Mouse (Mus musculus) kidney, postnatal 25 days (tissue): ENCODE measurements around the gene Mroh2a.

Source experiments
- DNase-seq, 2 experiments: peaks; one replicate each; pipeline ENCODE4 v3.0.0; 2021; ENCODE audit warnings: mixed read lengths in 2 of 2

Gene Mroh2a

DNA sequence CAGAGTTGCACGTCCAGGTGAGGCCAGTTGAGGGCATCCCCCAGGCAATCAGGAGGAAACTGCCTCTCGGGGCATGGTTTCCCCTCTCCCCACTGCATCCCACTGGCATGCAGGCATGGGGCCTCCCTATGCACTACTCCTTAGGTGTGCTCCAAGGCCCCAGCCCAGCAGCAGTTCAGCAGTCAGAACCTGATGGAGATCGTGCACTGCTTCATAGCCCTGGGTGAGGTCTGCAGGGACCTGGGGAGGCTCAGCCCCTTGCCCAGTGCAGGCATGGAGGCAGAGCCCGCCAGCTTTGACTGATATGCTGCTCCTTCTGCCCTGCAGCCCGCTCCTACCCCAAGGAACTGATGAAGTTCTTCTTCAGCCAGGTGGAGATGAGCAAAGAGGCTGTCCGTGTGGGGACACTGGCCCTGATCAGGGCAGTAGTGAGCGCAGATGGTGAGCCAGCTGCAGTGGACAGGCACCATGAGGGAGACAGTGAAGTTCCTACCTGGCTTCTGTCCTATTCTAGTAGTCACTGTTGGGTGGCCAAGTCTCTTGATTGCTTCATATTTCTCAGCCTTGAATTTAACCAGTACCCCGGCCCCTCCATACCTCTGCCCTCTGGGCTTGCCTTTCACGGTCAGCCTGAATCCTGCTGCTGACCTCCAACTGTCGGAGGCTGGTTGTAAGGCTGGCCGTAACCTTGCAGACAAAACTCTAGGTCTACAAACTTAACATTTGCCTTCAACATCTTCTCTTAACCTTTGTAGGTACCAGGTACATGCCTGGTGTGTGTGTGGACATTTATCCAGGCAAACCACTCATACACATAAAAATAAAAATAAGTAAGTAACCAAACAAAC is 8.5 kb downstream of the Mroh2a start:
- DNase-seq, result peak in 1 of 2 experiments; percentile 54

DNA sequence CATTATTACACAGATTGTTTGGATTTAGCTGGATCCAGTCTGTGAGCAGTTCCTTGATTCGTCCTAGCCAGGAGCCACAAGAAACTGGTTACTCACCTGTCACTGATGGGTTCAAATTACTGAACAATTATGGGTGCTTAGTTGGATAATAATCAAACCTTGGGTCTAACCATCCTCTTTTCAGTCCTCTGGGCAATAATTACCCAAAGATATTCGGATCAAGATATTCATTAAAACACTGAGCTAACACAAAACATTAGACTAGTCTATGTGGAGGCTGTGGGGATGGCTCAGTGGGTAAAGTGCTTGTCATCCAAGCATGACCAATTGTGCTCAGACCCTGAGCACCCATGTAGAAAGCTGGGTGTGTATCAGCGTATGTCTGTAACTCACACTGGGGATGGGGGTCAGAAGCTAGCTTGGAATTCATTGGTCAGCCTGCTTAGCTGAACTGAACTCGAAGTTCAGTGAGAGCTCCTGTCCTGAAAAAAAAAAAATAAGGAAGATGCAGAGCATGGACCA is 9.2 kb downstream of the Mroh2a start:
- peak in 1 of 2 experiments; percentile 70 for DNase-seq

DNA sequence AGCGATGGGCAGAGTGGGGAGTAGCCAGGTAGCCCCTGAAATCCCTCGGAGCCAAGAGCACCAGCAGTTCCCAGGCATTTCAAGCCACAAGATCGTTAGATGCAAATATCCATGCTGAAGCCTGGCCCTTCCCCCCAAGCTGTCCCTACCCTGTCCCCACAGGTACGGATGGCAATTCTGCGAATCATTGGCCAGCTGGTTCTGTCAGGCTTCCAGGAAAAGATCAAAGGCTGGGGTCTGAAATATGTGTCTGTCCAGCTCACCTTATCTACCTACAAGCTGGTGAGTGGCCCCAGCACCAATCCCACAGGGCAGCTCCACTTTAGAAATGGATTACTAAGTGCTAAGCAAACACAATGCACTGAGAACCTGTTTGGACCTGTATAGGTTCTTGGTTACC is 10.5 kb downstream of the Mroh2a start:
- peak in 1 of 2 experiments; percentile 57 for DNase-seq

DNA sequence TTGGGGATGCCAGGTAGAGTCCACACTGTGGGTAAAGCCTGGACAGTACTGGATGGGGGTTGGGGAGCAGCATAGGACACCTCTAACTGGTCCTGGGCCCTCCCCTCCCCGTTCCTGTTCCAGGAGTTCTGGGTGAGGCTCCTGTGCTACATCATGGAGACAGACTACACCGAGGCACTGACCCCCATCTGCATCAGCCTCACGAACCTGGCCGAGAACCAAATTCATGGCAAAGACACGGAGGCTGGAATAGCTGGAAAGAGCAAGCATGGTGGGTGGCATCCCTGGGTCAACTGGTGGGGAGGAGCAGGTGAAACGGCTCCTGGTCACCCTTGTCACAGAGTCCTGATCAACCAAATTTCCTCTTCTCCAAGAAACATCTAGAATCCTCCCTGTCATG is 12.0 kb downstream of the Mroh2a start:
- DNase-seq, result peak in 1 of 2 experiments; percentile 60

DNA sequence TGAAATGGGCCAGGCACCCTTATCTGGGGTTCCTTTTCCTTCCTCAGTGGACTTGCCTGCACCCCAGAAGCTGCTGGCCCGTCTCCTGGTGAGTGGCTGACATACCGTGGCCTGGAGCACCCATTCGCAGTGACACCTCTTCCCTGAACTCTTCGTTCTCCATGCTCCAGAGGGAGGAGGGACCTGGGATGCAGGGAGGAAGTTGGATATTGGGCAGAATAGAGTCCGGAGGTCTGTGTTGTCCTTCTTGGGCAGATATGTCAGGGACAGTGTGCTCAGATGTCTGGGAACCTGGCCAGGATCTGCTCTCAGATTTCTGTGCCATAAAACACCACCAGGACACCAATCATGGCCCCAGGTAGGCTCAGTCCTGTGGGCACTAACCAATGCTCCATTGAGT is 13.3 kb downstream of the Mroh2a start:
- DNase-seq, result peak in 1 of 2 experiments; percentile 64

DNA sequence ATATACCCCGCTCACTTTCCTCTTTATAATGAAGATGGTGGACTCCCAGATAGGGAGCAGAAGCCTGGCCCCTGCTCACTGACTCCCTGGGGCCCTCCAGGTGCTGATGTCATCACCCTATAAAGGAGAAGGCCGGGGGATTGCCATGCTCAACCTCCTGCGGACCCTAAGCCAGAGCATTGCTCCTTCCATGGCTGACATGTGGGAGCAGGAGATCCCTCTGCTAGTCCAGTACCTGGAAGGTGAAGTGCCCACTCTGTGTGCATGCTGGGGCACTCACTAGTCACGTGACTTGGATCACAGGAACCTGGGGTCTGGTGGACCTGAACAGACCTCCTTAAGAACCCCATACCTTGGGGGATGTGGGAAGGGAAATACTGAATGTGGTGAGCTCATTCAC is 13.8 kb downstream of the Mroh2a start:
- DNase-seq, result peak in 1 of 2 experiments; percentile 59

DNA sequence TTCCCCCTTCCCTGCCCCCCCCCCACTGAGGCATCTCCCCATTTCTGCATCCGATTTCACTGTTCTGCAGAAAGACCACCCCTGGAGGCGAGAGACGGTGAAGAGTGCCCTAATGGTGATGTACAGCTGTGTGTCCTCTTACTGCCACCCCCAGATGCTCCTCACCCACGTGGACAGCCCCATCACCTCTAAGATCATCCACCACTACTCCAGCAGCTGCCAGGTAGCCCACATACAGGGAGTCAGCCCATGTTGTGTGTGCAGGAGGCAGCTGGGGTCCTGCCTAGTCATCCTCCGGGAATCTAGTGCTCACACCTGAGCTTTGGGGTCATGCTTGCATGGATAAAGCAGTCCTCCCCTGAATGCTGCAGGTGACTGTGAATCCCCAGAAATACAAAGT is 17.1 kb downstream of the Mroh2a start:
- DNase-seq, result peak in 1 of 2 experiments; percentile 51

DNA sequence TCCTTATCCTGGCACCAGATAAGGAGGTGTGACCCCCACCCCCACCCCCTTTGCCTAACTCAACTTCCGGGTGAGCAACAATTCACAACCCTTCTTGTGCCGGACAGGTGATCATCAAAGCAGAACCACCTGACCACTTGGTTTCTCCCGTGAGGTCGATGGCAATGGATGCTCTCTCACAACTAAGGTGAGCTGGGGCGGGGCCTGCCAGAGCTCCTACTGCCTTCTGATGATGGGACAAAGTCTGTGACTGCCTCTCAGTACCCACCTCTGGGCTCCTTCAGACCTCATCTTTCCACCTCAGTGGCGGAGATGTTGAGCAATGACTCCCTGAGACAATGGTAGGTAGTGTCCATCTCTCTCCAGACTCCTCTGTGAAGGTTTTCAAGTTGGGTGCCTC is 19.1 kb downstream of the Mroh2a start:
- peak in 1 of 2 experiments; percentile 59 for DNase-seq

DNA sequence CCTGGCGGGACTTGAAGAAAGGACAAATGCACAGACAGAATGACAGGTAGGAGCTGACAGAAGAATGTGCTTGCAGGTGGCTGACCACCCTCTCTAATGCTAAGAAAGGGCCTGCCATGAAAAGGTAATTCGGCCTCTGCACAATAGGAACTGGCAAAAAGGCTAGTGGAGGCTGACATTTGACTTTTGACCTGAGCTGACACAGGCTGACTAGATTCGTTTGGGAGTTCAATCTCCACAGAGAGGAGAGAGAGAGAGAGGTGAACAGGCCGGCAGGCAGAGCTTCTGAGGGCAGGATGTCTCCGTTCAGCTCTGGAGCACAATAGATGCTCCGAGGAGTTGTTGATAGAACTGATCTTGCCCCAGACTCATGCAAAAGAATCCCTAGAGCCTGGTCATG is 19.6 kb downstream of the Mroh2a start:
- DNase-seq, result no peak

DNA sequence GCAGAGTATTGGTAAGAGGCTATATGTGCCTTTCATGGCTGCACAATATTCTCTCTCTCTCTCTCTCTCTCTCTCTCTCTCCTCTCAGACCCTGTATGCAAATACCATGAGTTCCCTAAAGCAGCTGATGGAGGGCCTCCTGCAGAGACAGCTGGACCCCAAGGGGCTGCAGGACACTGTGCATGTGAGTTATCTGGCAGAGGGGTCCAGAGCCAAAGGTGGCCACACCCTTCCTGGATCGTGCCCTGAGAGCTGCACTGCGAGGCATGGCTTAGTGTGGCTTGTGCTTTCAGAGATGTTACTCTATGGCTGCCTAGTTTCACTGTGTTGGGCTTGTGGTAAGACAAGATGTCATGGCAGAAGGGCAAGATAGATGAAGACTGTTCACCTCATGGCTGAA is 20.9 kb downstream of the Mroh2a start:
- DNase-seq, result no peak

DNA sequence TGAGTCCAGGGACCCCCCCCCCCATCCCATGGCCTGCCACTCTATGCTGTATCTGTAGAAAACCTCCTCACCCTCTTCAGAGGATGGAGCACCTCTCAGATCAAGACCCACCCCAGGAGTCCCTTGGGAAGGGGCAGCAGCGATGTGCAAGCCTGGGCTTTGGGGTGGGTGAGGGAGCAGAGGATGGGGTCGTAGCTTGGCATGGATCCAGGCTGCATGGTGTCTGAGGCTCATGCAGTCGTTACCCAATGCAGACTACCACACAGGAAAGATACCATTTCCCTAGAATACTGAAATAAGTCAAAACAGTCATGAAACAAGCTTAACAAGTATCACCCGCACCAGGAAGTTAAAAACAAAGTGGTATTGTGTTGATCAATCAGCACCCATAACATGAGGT is 21.9 kb downstream of the Mroh2a start:
- DNase-seq, result no peak

DNA sequence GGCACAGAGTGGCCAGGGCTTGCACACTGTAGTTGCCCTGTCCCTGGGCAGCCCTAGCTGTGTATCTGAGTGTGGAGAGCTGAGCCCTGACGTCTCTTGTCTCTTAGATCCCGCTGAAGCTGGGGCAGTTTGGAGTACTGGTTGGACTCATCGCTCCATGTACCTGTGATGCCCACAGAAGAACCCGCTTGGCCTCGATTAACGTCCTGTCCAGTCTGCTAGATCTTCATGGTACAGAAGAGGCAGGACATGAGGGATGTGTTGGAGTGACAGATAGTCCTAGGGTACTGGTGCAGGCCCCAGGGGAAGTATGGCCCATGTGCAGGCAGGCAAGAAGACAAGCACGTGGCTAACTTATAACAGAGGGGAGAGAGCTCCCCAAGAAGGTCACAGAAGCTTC is 22.8 kb downstream of the Mroh2a start:
- no peak for DNase-seq

DNA sequence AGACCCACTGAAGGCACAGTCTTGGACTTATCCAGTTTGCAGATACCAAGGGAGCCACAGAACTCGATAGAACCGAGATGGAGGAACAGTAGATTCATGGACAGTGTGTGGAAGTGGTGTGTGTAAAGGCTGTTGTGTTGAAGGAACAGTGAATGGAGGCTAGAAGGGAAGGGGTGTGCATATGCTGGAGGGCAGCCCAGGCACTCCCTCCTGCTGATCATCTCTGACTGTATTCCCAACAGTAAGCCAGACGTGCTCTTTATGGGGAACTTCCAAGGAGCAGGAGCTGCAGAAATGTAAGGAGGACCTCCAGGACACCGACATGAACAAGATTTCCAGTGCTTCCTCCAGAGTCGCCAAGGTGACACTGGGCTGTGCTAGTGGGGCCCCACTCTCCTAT is 23.2 kb downstream of the Mroh2a start:
- DNase-seq, result no peak

DNA sequence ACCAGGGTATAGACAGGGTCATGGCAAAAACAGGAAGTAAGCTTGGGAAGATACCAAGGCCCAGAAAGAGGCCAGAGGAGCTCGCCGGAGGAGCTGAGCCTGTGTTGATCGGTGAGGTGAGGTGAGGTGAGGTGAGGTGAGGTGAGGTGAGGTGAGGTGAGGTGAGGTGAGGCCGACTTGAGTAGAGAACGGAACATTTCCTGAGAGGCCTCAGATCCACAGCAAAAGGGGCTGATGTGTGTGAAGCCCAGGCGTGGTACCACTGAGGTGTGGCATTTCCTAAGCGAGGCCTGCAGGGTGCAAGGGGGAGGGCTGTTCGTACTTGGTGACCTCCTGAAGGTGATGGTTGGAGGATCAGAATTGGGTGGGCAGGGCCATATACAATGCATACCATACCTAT is 26.3 kb downstream of the Mroh2a start:
- no peak for DNase-seq

DNA sequence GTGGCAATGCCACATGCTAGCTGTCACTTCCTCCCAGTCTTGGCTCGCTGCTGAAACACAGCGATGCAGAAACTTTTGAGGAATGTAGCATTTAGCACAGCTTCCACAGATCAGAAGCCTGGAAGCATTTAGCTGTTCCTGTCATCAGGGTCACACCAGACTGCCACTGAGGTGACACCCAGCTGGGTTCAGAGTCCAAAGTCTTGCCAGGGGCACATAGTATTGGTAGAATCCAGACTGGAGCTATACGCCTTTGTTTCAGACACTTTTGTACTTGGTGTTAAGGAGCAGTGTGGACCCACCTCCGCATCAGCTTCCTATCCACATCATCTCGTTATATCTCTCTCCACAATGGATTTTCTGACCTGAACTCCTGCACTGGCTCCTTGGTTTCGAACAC is 26.8 kb downstream of the Mroh2a start:
- no peak for DNase-seq

DNA sequence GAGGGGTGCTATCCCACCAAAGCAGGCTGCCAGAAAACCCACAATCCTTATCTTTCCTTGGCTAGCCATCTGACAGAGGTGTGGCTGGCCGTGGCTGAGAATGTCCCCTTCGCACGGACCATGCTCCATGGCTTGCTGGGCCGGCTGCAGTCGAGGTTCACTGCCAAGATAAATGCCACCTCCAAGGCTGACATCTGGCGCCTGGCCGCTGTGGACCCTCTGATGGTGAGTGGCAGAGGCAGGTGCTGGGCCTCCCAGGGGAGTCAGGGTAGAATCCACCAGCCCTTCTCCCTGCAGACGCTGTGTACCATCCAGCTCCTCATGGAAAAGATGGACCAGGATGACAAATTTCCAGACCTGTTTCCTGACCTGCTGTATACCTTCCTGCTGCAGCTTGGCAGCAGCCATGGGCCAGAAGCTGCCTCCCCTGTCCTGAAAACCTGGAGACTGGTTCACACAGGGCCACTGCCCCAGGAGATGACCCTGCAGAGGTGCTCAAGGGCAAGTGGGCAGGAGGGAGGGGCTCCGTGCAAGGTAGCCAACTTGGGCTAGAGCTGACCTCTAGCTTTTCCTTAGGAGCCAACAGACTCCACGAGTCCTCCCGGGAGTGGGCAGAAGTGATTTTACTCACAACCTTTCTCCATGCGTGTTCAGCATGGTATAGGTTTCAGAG is 28.1 kb downstream of the Mroh2a start:
- DNase-seq, result no peak

DNA sequence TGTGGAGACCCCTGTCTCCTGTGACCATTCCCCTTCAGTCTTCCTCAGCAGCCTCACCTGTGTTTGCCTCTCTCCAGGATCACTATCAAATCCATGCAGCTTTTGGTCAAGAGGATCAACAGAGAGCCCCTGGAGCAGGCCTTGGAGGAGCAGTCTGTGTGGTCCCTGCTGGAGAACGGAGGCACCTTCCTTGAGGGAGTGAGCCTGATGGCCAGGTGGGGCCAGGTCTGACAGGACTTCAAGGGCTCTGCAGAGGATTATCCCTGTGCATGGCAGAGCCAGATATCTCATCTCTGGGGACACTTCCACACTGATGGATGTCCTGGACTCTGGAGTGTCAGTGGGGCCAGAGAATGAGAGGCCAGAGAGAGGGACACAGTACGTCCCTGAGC is 28.7 kb downstream of the Mroh2a start:
- DNase-seq, result no peak

DNA sequence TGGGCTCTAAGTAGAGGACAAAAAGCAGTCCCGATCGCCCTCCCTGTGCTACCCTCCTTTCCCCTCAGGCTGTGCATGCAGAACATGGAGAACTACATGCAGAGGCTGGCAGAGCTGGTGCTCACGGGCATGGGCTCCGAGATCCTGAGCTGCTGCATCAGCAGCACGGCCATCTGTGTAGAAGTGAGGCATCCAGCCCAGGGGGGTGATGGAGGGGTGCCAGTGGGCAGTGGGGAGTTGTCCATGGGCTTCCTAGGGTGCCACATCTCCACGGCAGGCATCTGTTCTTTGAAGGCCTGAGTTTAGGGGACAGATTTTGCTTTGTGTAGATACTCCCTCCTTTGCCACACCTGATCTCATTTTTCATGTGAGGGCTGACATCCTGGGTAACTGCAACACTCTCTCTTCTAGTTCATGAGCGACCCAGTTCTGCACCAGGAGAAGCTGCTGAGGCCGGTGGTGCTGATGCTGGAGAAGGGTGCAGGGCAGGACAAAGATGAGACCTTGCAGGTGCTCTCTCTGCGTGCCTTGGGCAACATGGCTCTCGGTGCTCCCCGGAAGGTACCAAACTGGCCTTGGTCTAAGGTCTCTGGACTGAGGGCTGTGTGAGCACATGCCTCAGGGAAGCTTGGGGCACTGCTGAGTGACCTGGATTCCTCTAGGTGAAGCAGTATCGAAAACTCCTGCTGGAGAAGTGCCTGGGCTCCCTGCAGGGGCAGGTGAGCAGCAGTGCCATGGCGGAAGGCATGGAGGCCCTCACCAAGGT is 29.4 kb downstream of the Mroh2a start:
- DNase-seq, result no peak

DNA sequence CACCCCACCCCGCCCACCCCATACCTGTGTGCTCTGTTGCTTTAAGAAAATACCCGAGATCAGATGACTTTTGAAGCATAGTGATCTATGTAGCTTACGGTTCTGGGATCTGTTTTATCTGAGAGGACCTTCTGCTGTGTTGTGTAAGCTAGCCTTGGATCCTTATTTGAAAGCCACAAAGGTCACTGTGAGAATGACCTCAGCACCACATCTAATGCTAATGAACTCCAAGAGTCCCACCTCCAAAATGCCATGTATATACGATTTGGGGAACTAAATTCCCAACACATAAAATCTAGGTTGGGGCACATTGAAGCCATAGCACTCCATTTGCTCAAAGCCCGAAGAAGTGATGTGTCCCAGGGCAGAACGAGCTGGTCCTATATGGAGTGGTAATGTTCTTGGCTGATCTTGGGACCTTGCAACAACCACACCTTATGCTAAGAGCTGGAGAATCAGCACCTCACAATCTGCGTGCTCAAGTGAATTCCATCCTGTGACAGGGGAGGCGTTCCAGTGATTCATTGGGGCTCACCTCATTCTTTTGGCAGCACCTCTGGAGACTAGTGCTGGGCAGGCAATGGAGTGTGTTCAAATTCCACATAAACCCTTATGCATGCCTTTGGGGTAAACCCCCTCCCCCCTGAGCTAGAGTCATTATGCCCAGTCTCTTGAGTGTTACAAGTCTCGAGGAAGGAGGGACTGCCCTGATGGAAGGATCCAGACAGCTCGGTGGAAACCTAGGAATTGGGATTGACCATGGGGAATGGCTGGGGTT is 30.3 kb downstream of the Mroh2a start:
- no peak for DNase-seq

DNA sequence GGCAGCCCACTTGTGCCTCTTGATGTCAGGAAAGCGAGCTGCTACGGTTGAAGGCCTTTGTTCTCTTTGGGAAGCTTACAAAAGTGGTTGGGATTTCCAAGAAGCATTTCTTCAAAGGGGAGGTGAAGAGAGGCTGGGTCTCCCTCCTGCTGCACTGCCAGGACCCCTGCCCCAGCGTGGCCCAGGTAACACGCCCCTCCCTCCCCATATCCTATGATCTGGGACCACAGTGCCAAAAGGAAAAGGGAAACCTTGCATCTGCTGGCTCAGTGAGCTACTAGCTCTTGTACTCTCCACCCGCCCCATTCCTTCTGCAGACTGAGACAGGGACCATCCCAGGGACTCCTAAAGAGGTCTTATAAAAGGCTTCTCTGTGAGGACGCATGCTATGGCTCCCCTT is 30.9 kb downstream of the Mroh2a start:
- DNase-seq, result no peak

DNA sequence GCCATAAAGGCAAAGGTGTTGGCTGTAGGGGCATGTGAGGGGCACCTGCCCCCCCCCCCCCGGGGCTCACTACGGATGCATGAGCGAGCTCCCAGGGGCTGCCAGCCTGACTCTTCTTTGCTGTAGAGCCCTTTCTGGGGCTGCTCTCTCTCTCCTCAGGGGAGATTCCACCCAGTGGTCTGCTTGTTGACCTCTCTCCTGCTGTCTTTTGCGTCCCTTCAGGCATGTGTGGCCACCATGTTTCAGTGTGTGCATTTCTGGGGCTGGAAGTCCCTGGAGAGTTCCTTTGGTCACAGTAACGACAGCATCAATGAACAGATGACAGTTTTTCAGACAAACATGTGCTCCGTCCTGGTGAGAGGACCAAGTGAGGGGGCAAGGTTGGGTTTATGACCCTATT is 31.6 kb downstream of the Mroh2a start:
- DNase-seq, result peak in 1 of 2 experiments; percentile 50

DNA sequence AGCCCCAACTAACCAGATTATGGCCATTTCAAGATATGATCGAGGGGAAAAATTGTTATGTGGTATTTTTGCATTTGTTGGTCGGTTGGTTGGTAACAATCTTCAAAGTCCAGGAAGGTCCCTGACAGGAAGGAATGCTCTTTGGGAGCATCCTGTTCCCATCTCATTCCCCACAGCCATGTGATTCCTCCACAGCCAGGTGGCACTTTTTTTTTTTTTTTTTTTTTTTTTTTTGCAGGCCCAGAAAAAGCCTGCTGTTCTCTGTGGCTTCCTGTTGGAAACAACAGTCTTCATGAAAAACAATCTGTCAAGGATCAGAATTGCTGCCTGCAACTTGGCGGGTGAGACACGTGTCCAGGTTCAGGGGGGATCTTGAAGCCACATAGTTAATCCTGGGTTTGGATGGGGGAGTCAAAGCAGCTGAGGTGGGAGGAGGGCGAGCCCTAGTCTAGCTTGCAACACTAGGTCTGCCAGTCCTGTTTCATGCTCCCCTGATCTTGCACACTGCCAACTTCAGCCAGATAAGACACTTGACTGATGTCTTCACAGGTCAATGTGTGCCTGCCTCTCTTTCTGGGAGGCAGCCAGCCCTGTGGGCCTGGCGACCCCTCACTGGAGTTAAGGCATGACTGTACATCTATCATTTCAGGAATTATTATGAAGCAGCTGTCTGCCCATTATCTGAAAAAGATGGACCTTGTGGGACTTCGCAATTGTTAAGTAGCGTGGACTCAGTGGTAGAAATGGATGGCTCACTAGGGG is 32.3 kb downstream of the Mroh2a start:
- DNase-seq, result peak in 1 of 2 experiments; percentile 78
